ENCODE assay signal across 8 mouse cellular contexts in genomic region chr5:134572508-134573214, GRCm38 (mm10). TPM values are rescaled to one million over a fixed set of nuclear protein-coding genes. Genes with fewer than 3 reads are reported as not detected.
DNase-seq lines count a peak whose midpoint lies in the region; ATAC-seq and TF ChIP-seq lines count a peak whose summit lies in the region.

No protein-coding gene starts in this region.

- H3K4me2 ChIP-seq in forebrain, embryonic 16.5 days (ENCODE audit: low read length), result peak overlapping the region; percentile 80

- no peaks in the 10 kb centered on the region for H3K9me3 ChIP-seq in forebrain, embryonic 16.5 days (ENCODE audit: control insufficient read depth, low read length)

- no peak for ATAC-seq in forebrain, embryonic 16.5 days
- peak; percentile 45 for ATAC-seq in megakaryocyte, adult 5-6 weeks (ENCODE audit: poor library complexity, severe bottlenecking)
- ATAC-seq in frontal cortex, adult (ENCODE audit: low TSS enrichment), result no peak

- H3K36me3 ChIP-seq in forebrain, embryonic 16.5 days (ENCODE audit: control insufficient read depth, insufficient read depth), result no peaks in the 10 kb centered on the region
- H3K36me3 ChIP-seq in kidney, adult 2 months (ENCODE audit: control insufficient read depth, insufficient read depth, low read length), result no peaks in the 10 kb centered on the region

- no peak for TF ChIP-seq POLR2A in kidney, adult 2 months (IDR thresholded peaks at IDR 0.05; ENCODE audit: low read depth, low read length)

- peak; percentile 42 for DNase-seq in adrenal gland, adult 2 months
- DNase-seq in adrenal gland, adult 18-20 months (ENCODE audit: low spot score in 2 of 2), result no peak
- peak; percentile 70 for DNase-seq in kidney, adult 2 months
- no peak for DNase-seq in c-Kit-positive CD71-positive TER-119-positive erythroid progenitor cells, embryonic 14.5 days (ENCODE audit: low spot score)
- DNase-seq in right cerebral cortex, postnatal 36 days (ENCODE audit: low spot score in 2 of 2), result no peak

- WGBS in forebrain, embryonic 16.5 days, result 53% methylated on average over 10 of the region's 10 CpGs
- 19% methylated on average over 10 of the region's 10 CpGs for WGBS in kidney, adult 2 months

- peak overlapping the region; percentile 63; the same call in 1 of the 2 replicates for H3K9ac ChIP-seq in forebrain, embryonic 16.5 days (replicated peaks; ENCODE audit: low read depth, low read length)

- peak overlapping the region; percentile 56 for H3K4me3 ChIP-seq in forebrain, embryonic 16.5 days (replicated peaks; ENCODE audit: low read length)
- H3K4me3 ChIP-seq in kidney, adult 2 months (ENCODE audit: insufficient read depth, low read depth, low read length), result peak overlapping the region; percentile 69

- H3K27me3 ChIP-seq in forebrain, embryonic 16.5 days (replicated peaks; ENCODE audit: control insufficient read depth, insufficient read depth, low read length), result no peaks in the 10 kb centered on the region
- H3K27me3 ChIP-seq in kidney, adult 2 months (replicated peaks; ENCODE audit: control insufficient read depth, insufficient read depth, low read length), result no peaks in the 10 kb centered on the region

- H3K4me1 ChIP-seq in forebrain, embryonic 16.5 days (replicated peaks; ENCODE audit: control insufficient read depth, insufficient read depth, low read length), result peaks cover 9% of the 10 kb centered on the region
- peaks cover 7% of the 10 kb centered on the region; the same call in 1 of the 2 replicates for H3K4me1 ChIP-seq in kidney, adult 2 months (ENCODE audit: control insufficient read depth, insufficient read depth, low read length)

- TF ChIP-seq CTCF in kidney, adult 2 months (conservative IDR thresholded peaks at IDR 0.05; ENCODE audit: insufficient read depth, insufficient read length, low read depth, low read length), result no peak

- H3K27ac ChIP-seq in forebrain, embryonic 16.5 days (ENCODE audit: low read length), result no peak overlapping the region
- H3K27ac ChIP-seq in kidney, adult 2 months (ENCODE audit: insufficient read depth, low read depth, low read length), result peak overlapping the region; percentile 96

RNA-seq across cellular contexts. Expression of gene Rfc2, which starts 8.5 kb away (rescaled TPM):
- total RNA-seq in adrenal gland, adult 2 months (2021), result 10 to 100 TPM; 40.0 to 48.4 TPM
- 25.2 and 29.5 TPM in 2 replicates for polyA plus RNA-seq in adrenal gland, adult 2 months (2012; rRNA removed)
- 10 to 100 TPM; 34.8 to 37.4 TPM for total RNA-seq in adrenal gland, adult 18-20 months (2021)
- 212 and 215 TPM in 2 replicates for polyA plus RNA-seq in forebrain, embryonic 16.5 days (2015; fragmentation: Nextera tagmentation; extraction: Ambion mirVana)
- 65.5 and 76.4 TPM in 2 replicates for polyA plus RNA-seq in kidney, adult 2 months (2012; rRNA removed)
- total RNA-seq in megakaryocyte, adult 5-6 weeks (2015), result 161 and 172 TPM in 2 replicates
- total RNA-seq in megakaryocyte, adult 5-6 weeks (2017), result 110 and 115 TPM in 2 replicates

RNA-seq across cellular contexts. Expression of gene Syna, which starts 12.7 kb away (rescaled TPM):
- total RNA-seq in adrenal gland, adult 2 months (2021), result not detected
- 0.04 TPM in 1 of 2 replicates, not detected in the other for polyA plus RNA-seq in adrenal gland, adult 2 months (2012; rRNA removed)
- not detected for total RNA-seq in adrenal gland, adult 18-20 months (2021)
- 0.41 and 0.86 TPM in 2 replicates for polyA plus RNA-seq in forebrain, embryonic 16.5 days (2015; fragmentation: Nextera tagmentation; extraction: Ambion mirVana)
- polyA plus RNA-seq in kidney, adult 2 months (2012; rRNA removed), result 0.34 and 0.48 TPM in 2 replicates
- total RNA-seq in megakaryocyte, adult 5-6 weeks (2015), result not detected in 2 replicates
- total RNA-seq in megakaryocyte, adult 5-6 weeks (2017), result not detected in 2 replicates

RNA-seq across cellular contexts. Expression of gene Clip2, which starts 20.4 kb away (rescaled TPM):
- 10 to 100 TPM; 13.3 to 21.5 TPM for total RNA-seq in adrenal gland, adult 2 months (2021)
- polyA plus RNA-seq in adrenal gland, adult 2 months (2012; rRNA removed), result 15.1 and 16.8 TPM in 2 replicates
- 10 to 100 TPM; 16.7 to 17.7 TPM for total RNA-seq in adrenal gland, adult 18-20 months (2021)
- 16.2 and 16.6 TPM in 2 replicates for polyA plus RNA-seq in forebrain, embryonic 16.5 days (2015; fragmentation: Nextera tagmentation; extraction: Ambion mirVana)
- 22.4 and 25.2 TPM in 2 replicates for polyA plus RNA-seq in kidney, adult 2 months (2012; rRNA removed)
- total RNA-seq in megakaryocyte, adult 5-6 weeks (2015), result 1.8 and 1.9 TPM in 2 replicates
- 3.7 and 6.7 TPM in 2 replicates for total RNA-seq in megakaryocyte, adult 5-6 weeks (2017)

RNA-seq across cellular contexts. Expression of gene Lat2, which starts 42.2 kb away (rescaled TPM):
- total RNA-seq in adrenal gland, adult 2 months (2021), result 1 to 10 TPM; 2.8 to 6.3 TPM
- 1.9 and 2.7 TPM in 2 replicates for polyA plus RNA-seq in adrenal gland, adult 2 months (2012; rRNA removed)
- 1 to 10 TPM; 5.1 to 5.5 TPM for total RNA-seq in adrenal gland, adult 18-20 months (2021)
- 3.0 and 5.3 TPM in 2 replicates for polyA plus RNA-seq in forebrain, embryonic 16.5 days (2015; fragmentation: Nextera tagmentation; extraction: Ambion mirVana)
- polyA plus RNA-seq in kidney, adult 2 months (2012; rRNA removed), result 1.8 and 3.3 TPM in 2 replicates
- 87.7 and 91.1 TPM in 2 replicates for total RNA-seq in megakaryocyte, adult 5-6 weeks (2015)
- total RNA-seq in megakaryocyte, adult 5-6 weeks (2017), result 109 and 115 TPM in 2 replicates

Comparison
In these comparisons a context has a peak if more than half of its experiments do, and no peak if none do; other contexts are left out.
1. DNase-seq: peak in adrenal gland, adult 2 months (single experiment) and kidney, adult 2 months (single experiment); none in adrenal gland, adult 18-20 months (0 of 2), c-Kit-positive CD71-positive TER-119-positive erythroid progenitor cells, embryonic 14.5 days (single experiment) and right cerebral cortex, postnatal 36 days (0 of 2).